Mouse (Mus musculus): ENCODE data around the gene Lum. TPM values are rescaled to one million over a fixed set of nuclear protein-coding genes. Genes with fewer than 3 reads are reported as not detected.

Lum gene
- polyA plus RNA-seq (2015; fragmentation: Nextera tagmentation; extraction: Ambion mirVana), result 25.0 and 27.2 TPM in 2 replicates

DNA sequence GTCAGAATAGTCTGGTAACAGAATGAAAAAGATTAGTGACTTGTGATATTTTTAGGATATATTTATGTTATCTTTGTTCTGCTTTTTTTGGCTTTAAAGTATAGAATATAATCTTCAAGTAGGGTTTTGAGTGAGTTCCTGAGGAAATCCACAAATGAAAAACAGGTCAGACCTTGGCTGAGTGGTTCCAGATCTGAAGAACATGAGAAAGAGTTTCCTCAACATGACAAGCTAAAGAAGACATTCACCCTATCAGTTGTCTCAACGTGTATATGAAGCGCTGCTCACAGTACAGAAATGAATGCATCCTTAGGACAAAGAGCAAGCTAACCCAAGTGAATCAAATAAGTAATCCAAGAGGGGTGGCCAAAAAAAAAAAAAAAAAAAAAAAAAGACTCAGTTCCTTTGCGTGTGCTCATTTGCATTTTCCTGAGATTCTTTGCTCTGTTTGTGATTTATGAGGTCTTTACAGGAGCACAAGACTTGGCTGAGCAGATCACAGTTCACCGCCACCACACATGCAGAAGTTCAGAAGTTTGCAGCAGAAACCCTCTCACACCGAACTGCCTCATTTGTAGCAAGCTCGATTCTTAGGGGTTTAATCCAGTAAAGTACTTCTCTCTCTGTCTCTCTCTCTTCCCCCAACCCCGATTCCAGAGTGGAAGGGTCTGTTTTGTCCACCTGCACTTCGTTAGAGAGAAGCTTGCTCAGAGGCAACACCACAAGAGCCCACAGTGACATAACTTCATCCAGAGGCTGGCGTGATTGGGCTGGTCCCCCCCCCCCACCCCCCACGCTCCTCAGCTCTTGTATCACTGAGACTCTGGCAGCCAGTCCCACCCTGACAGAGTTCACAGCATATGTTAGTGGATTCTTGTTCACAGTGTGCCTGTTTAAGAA is at the start of gene Lum:
Gene Lum, plus strand, starts transcription at position 172 of the 900 bp plus-strand sequence.
- no peak for DNase-seq (ENCODE audit: low spot score)

DNA sequence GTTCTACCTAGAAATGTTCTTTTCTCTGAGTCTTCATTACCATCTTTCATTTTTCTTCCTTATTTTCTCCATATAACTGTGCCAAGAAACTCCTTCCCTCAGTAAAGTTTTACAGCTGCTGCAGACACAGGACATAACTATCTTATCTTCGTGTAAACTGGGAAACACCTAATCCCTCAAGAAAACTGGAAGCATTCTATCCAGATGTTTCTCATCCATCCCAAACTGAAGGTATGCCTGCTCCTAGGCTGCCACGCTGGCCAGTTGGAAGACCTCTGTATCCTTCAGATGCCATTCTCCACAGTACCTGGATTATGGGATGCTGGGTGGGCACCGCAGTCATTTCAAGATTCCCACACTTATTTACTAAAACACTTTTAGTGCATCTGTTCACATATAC is 41.6 kb upstream of the Lum start:
- DNase-seq (ENCODE audit: low spot score), result no peak

DNA sequence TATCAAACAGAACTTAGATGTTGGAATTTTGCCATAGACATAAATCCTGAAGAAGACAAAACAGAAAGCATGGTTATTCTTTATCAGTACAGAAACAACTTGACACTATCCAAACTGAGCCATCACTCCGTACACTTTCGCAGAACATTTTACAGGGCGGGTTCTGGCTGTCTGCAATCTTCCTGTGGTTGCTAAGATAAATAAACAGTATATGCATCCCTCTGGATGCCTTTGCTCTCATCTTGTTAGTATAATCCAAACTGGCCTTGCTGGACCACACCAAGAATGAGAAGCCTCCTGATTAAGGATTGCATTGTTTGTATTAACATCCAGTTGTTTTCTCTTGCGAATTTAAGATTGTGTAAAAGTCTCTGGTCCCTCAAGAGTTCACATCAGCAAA is 29.2 kb upstream of the Lum start:
- no peak for DNase-seq (ENCODE audit: low spot score)

DNA sequence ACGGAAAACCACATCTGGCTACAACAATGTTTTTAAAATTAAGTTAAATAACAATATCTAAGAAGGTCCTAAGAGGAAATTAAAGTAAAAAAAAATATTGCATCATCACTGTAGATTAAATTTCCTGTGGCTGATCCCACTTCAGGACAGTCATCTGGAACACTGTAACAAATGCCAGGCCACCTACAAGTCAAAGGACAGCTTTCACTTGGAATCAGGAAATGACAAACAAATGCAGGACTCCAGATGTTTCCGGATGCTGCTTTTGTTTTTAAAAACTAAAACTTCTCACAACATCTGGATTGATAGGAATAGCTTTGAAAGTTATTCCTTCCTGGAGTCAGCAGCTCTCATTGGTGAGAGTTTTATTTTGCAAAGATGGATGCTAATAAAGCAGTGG is 28.0 kb upstream of the Lum start:
- DNase-seq (ENCODE audit: low spot score), result no peak

- DNase-seq (ENCODE audit: low spot score), result no peak
Observed at GRCm38 (mm10) chr10:97538202-97538601, 26.7 kb upstream of the Lum start.

DNA sequence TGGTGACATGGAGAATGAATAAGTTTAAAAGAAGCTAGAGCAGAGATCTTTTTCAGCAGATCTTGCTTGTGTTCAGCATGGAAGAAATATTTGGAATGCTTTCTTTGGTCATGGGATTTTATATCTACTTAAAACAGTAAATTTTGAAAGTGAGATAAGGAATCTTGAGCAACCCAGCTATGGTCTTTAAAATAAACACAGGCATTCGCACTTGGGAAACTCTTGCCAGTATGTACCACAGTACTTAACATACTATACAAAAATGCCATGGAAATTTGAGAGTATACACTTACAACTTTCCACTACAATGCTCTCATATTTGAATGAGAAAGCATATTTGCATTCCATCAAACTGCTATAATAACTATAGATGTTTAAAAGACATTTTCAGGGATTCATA is 17.2 kb upstream of the Lum start:
- DNase-seq (ENCODE audit: low spot score), result no peak

DNA sequence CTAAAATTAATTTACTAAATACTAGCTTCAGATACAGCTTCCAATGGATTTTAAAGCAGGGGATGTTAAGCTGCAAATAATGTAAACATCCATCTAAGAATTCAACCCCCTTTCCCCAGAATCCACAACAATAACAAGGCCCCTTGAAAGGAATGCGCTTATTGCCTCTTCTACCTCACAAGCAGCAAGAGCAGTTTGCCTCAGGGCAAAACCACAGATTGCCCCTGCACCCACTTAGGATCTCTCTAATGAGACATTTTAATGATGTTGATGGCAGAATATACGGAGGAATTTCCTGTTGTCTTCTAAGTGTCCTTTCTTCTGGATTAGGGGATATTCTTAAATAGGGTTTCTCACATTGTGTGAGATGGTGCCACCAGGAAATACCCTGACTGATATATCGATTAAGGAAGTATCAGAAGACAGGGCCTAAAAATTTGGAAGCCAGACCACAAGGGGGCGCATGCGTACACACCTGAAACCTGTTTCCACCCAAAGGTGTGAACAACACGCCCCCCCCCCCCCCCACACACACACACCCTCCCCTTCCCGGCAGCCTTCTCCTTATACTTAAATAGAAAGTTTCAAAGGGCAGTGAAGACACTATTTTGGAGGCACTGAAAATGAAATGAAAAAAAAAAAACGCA is 2.7 kb downstream of the Lum start:
- DNase-seq (ENCODE audit: low spot score), result no peak

DNA sequence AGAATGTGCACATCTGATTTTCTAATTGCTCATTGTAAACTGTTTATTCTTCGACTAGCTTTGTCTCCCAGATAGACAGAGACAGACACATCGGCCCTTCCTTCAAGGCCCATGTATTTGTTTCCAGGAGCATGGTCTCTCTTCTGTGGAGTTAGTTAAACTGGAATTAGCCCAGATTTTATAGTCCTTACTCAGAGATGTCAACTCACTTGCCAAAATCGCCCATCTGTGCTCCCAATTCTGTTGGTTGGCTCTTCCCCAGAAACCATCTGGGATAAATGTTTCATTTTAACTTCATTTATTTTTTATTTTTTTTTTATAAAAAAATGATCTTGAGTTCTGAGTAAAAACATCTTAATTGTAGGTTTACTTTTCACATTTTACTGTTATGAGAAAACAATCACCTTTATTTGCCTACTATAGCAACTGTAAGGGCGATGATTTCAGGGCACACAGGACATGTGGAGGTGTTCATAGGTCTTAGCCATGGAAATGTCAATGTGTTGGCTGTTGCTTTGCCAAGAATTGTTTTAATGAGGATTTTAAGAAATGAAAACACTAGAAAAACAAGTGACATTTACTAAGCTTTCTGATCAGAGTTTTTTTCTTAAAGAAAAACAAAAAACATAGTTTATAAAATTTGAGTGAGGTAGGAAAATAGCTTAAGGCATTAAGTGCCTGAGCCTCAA is 17.8 kb downstream of the Lum start:
- DNase-seq (ENCODE audit: low spot score), result no peak

DNA sequence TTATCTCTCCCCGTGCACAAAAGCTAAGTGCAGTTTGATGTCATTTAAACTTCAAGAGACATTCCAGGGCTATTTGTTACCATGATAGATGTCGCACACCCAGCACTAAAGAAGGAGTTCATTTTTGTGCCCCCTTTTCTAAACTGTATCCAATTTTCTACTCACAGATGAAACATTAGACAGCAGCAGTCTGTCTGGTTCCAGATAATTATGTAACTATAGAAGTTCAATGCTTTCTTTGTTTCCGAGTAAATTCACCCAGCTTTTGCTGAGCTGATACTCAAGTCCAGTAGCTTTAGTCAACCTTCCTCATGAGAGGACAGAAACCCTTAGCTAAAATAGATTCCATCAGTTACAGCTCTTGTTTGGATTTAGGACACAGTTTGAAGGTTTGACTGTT is 19.2 kb downstream of the Lum start:
- DNase-seq (ENCODE audit: low spot score), result no peak

DNA sequence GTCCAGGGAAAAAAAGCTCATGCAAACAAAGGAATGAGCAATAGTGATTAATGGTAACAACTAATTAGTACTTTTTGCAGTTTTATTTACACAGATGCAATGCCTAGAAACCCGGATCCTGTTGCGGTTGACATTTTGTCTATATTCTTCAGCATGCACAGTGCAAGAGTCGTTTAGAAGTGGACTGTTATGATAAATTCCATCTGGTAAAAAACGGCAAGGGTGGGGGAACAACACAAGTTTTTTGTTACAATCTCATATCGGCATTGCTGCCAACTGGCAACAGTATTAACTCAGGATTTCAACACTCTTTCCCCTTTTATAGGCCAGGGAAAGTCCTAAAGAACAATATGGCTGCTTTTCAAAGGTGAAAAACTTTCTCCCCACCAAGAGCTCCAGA is 22.2 kb downstream of the Lum start:
- no peak for DNase-seq (ENCODE audit: low spot score)

DNA sequence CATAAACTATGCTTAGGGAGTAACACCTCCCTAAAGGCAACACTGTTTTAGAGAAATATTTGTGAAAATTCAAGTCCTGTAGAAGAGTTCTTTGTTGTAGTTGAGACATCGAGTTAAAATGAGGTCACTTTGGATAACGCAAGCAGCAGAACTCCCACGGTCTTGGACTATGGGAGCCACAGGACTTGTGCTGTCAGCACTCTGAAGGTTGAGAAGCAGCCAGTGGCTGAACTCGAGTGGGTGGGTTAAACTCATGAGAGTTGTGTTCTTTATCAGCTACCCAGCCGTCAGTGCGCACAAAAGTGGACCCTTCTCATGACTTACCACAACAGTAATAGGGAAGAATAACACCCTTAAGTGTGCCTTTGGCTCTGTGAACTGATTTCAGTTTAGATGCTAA is 24.6 kb downstream of the Lum start:
- DNase-seq (ENCODE audit: low spot score), result no peak

GRCm38 (mm10) chr10:97591036-97591435 is 26.1 kb downstream of the Lum start:
- no peak for DNase-seq (ENCODE audit: low spot score)

- DNase-seq (ENCODE audit: low spot score), result no peak
Observed at GRCm38 (mm10) chr10:97591685-97592084, 26.8 kb downstream of the Lum start.

DNA sequence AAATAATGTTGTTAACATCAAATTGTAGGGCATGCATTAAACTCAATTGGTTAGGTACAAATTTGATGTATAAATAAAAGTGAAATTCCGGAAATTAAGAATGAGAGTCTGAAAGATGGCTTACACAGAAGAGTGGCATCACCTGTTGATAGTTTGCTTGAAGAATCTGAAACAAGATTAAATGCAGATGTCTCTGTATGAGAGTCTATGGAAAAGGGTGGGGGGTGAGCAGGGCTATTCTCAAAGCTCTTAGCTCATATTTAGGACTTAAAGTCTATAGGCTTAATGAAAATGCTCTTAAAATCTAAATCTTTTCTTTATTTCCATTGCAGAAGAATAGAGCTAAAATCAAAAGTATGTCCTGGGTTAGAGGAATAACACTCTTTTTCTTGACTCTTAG is 30.8 kb downstream of the Lum start:
- DNase-seq (ENCODE audit: low spot score), result no peak

- DNase-seq (ENCODE audit: low spot score), result no peak
Observed at GRCm38 (mm10) chr10:97601744-97602143, 36.8 kb downstream of the Lum start.

DNA sequence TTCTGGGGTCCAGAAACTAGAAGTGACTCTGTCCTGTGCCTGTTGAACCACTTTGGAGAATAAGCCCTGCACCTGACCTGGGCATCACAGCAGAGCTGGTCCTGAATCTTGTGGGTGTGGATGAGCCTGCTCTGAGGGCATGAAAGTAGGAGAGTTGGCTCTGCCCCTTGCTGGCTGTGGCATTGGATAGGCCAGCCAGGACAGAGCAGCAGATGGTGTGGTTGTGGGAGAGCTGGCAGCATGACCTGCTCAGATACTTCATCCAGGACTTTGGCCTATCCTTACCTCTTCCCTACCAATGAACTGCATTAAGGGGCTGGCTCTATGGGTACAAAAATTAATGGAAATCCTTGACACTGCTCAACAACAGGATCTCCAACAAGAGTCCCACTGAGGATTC is 38.3 kb downstream of the Lum start:
- no peak for DNase-seq (ENCODE audit: low spot score)

DNA sequence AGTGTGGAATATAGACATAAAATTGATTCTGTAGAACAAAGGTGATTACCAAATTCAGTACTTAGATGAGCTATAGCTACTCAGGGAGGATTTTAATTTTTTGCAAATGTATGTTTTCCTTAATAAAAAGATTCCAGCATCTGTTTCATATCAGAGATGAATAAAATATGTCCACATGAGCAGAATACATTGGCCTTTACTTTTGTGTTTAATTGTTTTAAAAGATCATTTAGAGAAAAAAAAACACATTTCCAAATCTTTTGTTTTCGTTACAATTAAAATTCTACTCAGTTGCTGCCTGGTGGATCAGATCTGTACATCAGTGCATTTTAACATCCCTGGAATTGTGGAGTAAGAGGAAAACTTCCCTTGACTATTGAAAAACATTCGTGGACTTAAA is 41.7 kb downstream of the Lum start, which contains the start of gene Kera:
Gene Kera, plus strand, starts transcription at position 301 of the 400 bp plus-strand sequence.
- no peak for DNase-seq (ENCODE audit: low spot score)

Other genes starting within 250 kb of the Lum start
- 88.4 and 103 TPM in 2 replicates for gene Dcn, start 85.5 kb upstream of the Lum start, polyA plus RNA-seq (2015; fragmentation: Nextera tagmentation; extraction: Ambion mirVana)
- gene Kera, start 41.8 kb downstream of the Lum start, polyA plus RNA-seq (2015; fragmentation: Nextera tagmentation; extraction: Ambion mirVana), result 0.57 and 1.0 TPM in 2 replicates
- 1.2 and 1.4 TPM in 2 replicates for gene Epyc, start 78.9 kb downstream of the Lum start, polyA plus RNA-seq (2015; fragmentation: Nextera tagmentation; extraction: Ambion mirVana)
- not detected in 2 replicates for gene Ccer1, start 127.9 kb downstream of the Lum start, polyA plus RNA-seq (2015; fragmentation: Nextera tagmentation; extraction: Ambion mirVana)
- not detected in 2 replicates for gene C030005K15Rik, start 161.6 kb downstream of the Lum start, polyA plus RNA-seq (2015; fragmentation: Nextera tagmentation; extraction: Ambion mirVana)

All from thymus, postnatal 0 days (tissue).